Mouse (Mus musculus): ENCODE measurements at regions not wholly inside any gene's neighbourhood (a gene's known extent, or its start where the extent isn't known, plus 50 kb on each side); places are given as distances from the start of the nearest gene placed in this dataset.
A peak's percentile ranks its signal among the peaks of the same experiment; 100 is the strongest.

DNA sequence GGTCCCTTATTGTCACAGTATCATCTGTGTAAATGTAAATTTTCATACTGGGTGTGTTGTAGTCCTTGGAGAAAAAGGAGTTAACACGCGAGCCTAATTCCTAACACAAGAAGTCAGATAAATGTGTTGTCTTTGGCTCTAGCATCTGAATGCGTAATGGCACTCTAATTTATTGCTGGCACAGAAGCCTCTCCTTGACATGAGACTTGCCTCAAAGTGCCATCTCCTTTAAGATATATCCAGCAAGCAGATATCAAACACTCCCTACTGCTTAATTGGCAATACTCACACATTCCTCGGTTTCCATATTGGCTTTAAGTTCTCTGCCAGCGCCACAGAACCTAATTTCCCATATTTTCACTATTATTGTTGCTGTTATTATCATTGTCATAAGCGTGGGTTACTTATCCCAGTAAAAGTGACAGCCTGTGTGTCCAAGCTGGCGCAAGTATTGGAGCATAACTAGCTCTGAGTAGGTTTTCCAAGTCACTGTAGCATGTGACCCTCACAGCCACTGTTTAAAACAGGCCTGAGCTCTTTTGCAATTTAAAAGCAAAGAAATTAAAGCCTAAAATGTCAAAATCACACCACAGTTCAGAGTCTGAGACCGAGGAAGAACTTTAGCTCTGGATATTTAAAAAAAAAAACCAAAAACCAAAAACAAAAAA is 156.9 kb upstream of the Gorab start:
- no peak for DNase-seq (ENCODE audit: extremely low spot score, low read depth, low spot score)

DNA sequence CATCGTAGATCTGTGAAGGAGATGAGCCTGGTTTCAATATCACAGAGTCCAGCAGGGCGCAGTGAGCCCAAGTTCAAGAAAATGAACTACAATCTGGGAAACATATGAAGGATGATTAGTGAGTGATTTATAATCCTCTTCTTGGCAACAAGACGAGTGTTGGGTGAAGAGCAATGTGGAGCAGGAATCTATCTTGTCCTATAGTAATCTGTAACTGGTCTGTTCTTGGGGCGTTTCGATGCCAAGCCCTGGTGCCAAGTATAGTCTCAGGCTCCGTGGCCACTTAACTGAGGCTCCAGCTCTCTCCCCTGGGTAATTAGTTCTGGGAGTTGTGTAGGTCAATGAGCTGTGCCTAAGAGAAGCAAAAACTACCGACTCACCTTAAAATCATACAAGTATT is 154.4 kb upstream of the Gorab start:
- no peak for DNase-seq (ENCODE audit: extremely low spot score, low read depth, low spot score)

DNA sequence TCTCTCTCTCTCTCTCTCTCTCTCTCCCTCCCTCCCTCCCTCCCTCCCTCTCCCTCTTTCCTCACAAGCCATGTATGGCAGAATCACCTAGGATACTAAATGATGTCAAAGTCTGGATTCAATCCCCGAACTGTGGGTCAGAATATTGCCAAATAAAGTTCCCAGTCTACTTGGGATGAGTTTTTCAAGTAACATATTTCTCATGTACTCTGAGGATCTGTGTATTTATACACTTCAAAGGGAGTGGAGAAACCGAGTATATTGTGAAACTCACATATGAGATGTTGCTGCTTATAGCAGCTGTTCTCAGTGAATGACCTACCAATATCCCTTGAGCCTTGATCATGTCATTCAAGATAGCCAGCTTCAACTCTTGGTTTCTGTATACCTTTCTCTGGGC is 151.7 kb upstream of the Gorab start:
- DNase-seq (ENCODE audit: extremely low spot score, low read depth, low spot score), result no peak

DNA sequence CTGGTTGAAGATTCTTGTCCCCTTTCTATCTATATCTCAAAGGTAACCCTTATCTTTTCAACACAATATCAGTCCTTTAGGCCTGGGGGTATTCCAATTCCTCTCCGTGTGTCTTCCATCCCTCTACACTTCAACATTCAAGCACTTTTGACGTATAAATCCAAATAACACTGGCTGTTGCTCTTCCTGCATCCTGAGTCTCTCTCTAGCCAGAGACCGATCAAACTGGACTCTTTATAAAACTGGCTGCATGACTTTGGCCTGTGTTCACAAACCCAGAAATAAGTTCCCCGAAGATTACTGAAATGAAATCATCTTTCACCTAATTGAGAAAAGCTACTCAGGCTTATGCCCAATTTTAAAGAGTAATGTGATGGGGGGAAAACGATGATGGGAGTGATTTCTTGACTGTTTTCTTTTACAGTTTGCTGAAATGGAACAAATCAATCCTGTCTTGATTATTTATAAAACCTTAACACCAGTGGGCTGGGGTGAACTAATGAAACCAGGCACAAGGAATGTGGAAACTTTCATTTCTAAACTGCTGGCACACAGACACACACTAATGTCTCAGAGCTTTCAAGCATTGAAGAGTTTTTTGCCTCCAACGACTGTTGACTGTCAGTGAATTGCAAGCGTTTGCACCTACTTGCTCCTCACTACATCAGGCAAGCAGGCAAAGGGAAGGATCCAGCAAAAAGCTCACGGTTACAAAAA is 135.5 kb upstream of the Gorab start:
- DNase-seq (ENCODE audit: extremely low spot score, low read depth, low spot score), result no peak

DNA sequence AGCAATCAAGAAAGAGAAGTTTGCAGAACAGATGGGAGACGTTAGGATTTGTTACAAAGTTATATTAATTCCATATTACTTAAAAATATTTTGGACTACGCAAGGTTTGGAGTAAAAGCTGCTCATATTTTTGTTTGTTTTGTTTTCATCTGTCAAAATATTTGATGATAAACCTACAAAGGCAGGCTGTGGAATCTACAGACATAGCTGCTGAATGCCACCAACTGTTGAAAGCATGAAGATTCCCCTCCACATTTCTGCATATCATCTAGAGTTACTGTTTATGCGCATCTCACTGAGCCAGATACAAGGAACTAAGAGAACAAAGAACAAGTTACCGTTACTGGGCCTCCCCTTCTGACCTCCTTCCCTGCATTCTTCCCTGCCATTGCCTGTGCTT is 127.1 kb upstream of the Gorab start:
- no peak for DNase-seq (ENCODE audit: extremely low spot score, low read depth, low spot score)

DNA sequence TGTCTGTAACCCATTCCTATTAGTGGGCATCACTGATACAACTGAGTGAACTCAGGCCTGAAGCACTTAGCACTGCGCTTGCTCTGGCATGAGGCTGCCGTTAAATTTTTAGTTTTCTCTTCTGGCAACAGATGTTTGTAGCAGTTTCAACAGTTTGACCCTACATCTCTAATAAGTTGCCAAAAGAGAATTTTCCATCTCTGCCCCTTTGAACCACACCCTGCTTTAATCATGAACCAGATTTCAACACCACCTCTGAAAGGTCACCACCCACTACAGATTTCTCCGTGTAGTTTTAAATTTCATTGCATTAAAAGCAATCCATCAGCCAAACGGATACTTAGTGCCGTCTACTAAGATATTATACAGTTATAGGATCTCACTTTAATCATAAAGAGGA is 114.5 kb upstream of the Gorab start:
- no peak for DNase-seq (ENCODE audit: extremely low spot score, low read depth, low spot score)

DNA sequence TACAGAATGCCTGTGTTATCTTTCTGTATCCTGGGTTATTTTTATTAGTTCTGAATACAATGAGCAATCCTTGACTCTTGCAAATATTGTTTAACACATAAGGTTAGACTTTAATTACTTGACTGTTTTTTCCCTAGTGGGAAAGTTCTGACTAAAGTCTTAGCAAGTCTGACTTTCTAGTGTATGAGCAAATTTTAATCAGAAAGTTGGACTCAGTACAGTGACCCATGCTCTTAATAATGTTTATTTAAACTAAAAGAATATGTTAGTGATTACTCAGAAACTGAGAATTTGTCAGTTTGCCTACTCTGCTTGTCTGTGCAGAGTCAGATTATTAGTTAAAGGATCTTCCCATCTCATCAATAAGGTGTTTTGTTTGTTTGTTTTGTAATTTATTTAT is 109.4 kb upstream of the Gorab start:
- DNase-seq (ENCODE audit: extremely low spot score, low read depth, low spot score), result no peak

DNA sequence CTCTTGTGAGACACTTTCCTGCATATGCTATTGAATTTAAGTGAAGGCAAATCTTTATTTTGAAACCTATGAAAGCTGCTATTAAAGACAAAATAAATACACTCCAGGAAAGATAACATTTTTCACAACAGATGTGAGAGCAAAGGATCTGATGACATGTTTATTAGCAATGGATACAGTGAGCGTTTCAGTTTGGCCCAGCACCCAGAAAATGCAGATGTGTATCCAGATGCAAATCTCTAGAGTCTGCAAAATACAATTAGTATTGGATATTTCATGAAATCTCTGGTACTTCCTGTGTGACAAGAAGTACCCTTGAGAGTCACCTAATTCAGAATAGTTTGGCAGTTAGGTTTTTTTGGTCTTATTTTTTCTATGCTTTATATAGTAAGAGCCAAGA is 108.5 kb upstream of the Gorab start:
- no peak for DNase-seq (ENCODE audit: extremely low spot score, low read depth, low spot score)

DNA sequence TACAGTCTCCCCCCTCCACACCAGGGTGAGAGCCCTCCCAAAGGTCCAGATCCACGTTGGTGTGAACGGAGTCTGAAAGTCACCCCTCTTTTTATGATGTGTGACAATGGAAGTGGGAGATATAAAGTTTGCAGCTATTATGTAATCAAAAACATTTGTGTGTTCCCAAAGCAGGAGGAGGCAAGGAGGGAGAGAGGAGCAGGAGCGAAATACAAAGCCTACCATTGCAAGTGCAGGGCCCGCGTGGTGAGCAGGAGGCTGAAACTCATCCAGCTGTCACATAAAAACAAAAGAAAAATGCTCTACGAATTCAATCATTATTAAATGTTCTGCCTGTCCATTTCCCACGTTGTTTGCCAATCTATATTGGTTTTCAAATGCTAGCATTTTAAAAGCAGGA is 101.6 kb upstream of the Gorab start:
- DNase-seq (ENCODE audit: extremely low spot score, low read depth, low spot score), result no peak

DNA sequence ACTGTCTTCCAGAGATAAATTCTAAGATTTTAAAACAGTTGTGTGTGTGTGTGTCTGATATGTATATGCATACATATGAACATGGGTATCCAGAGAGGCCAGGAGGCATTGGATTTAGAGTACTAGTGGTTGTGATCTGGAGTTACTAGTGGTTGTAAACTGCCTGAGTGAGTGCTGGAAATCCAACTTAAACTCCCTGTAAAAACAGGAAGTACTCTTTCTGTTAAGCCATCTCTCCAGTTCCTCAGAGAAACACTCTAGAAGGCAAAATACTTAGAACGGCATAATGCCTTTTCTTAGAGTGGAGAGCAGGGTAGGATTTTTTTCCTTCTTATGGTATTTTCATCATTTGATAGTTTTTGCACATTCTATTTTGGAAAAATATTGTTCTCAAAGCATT is 99.1 kb upstream of the Gorab start:
- no peak for DNase-seq (ENCODE audit: extremely low spot score, low read depth, low spot score)

DNA sequence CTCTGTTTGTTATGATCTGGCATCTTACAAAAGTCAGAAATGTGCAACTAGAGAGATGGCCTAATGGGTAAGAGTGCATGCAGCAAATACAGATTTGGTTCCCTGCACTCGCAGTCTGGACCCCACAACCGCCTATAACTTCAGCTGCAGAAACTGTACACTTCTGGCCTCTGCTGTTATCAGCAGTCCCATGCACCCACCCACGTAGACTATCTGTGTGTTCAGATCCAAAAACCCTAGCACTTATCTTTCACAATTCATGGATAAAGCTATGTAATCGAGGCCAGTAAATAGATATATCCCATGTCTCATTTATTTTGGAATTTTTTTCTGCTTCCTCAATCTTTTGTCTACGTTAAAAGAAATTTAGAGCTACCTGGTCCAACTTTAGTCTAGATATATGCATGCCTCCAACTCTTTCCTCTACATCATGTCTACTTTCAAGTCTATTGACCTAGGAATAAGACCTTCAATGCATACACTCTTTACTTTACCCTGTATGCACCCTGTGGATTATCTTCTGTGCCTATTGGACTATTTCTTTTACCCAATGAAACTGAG is 95.0 kb upstream of the Gorab start:
- no peak for DNase-seq (ENCODE audit: extremely low spot score, low read depth, low spot score)

DNA sequence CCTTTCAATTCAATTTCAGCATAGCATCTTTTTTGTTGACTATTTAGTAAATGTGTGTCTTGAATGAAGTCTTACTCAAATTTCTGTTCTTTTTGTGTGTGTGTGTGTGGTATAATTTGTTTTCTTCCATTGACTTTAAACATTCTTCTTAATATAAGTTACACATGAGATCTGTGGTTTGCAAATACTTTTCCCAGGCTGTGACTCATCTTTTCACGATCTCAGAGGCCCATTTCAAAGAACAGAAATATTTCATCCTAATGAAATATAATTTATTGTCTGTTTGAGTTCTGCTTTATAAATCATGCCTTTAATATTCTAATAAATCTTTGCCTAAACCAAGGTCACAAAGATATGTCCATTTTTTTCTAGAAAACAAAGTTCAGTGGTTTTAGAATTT is 92.9 kb upstream of the Gorab start:
- no peak for DNase-seq (ENCODE audit: extremely low spot score, low read depth, low spot score)

DNA sequence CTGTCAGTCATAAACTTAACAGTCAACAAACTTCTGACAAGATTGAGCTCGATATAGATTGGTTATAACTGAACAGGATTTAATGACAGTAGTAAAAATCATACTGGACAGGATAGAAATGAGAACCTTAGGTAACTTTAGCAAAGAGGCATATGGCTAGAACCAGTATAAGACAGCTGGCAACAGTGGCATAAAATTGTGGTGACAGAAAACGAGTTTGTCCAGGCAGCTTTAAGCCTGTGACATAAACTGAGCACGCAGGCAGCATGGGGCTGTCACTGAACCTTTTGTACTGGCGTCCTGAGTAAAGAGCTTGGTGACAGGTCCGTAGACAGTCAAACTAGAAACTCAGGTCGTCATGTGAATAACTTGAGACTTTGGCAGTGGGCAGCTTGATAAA is 85.1 kb upstream of the Gorab start:
- no peak for DNase-seq (ENCODE audit: extremely low spot score, low read depth, low spot score)

DNA sequence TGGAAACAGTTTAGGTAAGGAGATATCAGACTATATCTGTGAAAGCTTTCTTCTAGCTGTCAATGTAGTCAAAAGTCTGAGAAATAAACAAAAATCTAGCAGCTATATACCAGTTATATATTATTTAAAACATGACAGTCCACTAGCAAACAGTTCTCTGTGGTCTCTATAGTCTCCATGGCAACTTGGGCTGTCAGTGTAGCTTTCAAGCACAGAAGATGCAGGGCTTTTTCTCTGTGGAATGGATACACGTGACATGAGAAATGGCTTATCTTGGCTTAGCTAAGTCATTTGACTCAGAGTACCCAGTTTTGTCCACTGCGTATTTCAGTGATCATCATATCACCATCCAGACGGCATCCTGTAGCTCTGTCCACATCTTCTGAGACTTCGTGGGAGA is 84.6 kb upstream of the Gorab start:
- no peak for DNase-seq (ENCODE audit: extremely low spot score, low read depth, low spot score)

DNA sequence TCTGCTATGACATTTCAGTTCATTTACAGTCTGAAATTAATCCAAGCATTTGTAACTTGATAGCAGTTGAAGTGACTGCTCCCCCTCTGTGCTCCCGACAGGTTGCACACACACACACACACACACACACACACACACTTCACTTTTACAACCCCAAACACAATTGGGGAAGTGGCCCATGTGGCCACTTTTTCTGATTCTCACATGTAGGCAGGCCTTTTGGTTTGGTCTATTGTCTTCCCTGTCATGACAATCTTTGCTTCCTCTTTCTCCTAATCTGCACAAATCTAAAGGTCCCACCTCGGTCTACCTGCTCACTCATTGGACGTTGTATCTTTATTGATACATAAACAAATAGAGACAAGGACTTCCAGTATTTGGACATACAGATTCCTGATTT is 79.6 kb upstream of the Gorab start:
- no peak for DNase-seq (ENCODE audit: extremely low spot score, low read depth, low spot score)

DNA sequence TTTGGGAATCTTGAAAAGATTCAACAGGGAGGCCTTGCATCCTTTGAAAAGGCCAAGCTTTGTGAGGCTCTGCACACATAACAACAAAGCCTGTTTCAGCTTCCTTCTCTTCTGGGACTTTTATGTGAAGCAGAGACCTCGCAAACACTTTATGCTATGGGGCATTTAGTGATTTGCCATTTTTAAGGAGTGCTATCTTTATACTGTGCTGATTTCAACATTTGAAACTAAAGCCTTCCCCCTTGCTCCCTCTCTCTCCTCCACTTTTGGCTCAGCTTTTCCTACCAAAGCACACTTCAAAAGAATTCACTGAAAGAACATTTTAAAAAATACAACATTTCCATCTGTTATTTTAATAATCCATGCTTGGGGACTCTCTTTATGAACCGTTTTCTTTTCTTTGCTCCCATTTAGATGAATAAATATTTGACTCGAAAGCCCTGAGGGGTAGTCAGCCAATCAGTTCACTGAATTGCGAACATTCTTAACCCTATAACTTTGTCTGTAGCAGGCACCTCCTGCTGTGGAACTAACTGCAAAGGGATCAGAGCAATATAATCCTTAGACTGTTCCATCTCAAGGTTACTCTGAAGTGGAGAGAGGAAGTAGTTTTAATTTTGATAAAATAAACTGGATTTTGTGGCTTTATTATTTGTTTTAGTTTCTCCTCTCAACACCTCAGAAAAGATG is 74.2 kb upstream of the Gorab start:
- DNase-seq (ENCODE audit: extremely low spot score, low read depth, low spot score), result no peak

DNA sequence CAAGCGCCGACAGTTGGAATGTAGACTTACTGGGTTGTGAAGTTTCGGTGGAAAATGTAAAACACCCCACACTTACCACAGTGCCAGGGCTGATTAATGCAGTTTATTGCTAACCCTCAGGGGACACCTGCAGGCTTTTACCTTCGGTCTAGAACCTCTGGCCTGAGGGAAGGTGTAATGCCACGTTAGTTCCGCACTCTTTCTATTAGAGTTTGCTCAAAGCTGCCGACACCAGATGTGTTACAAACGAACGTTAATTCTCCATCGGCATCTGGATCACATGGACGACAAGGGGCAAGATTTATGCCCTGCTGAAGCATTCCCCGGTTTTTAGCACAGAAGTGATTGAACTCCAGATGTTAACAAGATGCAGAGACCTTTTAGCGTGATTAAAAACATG is 57.7 kb upstream of the Gorab start:
- peak; percentile 92 for DNase-seq (ENCODE audit: extremely low spot score, low read depth, low spot score)

DNA sequence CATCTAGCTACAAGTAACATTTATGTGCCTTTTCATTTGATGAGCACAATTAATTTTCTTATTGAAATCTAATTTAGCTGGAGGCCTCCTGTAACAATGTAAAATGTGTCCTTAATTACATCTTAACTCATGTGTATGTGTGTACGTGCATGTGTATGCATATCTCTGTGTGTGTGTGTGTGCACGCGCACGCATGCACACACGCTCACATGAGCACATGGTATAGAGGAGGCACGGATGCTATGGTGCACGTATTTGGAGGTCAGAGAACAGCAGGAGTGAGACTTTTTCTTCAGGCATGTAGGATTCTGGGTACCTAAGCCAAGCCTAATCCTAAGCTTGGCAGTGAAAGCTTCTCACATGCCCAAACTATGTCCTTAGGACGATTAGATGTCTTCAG is 52.9 kb upstream of the Gorab start:
- DNase-seq (ENCODE audit: extremely low spot score, low read depth, low spot score), result no peak

Data from hindlimb bud, embryonic 11.5 days (tissue).